Mouse (Mus musculus): Measurements from ENCODE around the gene St3gal2. TPM values are rescaled to one million over a fixed set of nuclear protein-coding genes. Genes with fewer than 3 reads are reported as not detected.
"Not testable (repeated sequence)": the region's sequence is repeated elsewhere in the genome, so short reads cannot be mapped to it uniquely, and the experiment has no call there.

St3gal2 gene
- polyA plus RNA-seq, 1 experiment from 2014 or later, result 34.5 TPM

DNA sequence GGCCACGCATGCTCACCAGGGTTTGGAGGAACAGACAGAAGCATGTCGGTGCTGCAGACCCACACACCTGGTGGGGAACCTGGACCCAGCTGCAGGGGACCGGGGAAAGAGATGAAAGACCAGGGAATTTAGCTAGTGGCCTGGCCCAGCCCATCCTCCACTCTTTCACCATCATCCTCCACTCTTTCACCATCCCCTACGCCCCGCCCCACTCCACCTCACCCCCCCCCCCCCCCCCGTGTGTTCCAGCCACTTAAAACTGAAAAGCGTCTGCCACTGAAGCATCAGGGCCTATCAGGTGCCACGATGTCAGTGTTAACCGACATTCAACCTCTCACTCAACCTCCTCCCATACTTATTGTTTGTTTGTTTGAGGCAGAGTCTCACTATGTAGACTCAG lies 24.5 kb upstream of the St3gal2 start:
- 82% methylated on average over 9 of the region's 9 CpGs for WGBS

GRCm38 (mm10) chr8:110895812-110896211 lies 23.9 kb upstream of the St3gal2 start:
- no peak overlapping the region for H3K4me3 ChIP-seq
- no peak overlapping the region for H3K27ac ChIP-seq (replicated peaks)
- no peaks in the 10 kb centered on the region for H3K9me3 ChIP-seq
- peaks cover 64% of the 10 kb centered on the region for H3K36me3 ChIP-seq (replicated peaks)
- H3K27me3 ChIP-seq (replicated peaks; ENCODE audit: low read depth, poor library complexity, severe bottlenecking), result no peaks in the 10 kb centered on the region
- 95% methylated on average over 13 of the region's 13 CpGs for WGBS
- no peaks in the 10 kb centered on the region for H3K4me1 ChIP-seq
- DNase-seq (ENCODE audit: low spot score), result no peak

More for the DNA sequence above, 24.5 kb upstream of the St3gal2 start:
- Histone ChIP-seq H3K27me3 (replicated peaks; ENCODE audit: low read depth, poor library complexity, severe bottlenecking) (no peaks in the 10 kb centered on the region), H3K4me3 (no peak overlapping the region), H3K27ac (replicated peaks) (no peak overlapping the region), H3K9me3 (no peaks in the 10 kb centered on the region), H3K36me3 (replicated peaks) (peaks cover 69% of the 10 kb centered on the region), H3K4me1 (peaks cover under 1% of the 10 kb centered on the region; the same call in 1 of the 2 replicates)
- DNase-seq (ENCODE audit: low spot score), result no peak

GRCm38 (mm10) chr8:110897495-110897894 lies 22.2 kb upstream of the St3gal2 start:
- Histone ChIP-seq H3K36me3 (replicated peaks) (peaks cover 51% of the 10 kb centered on the region), H3K9me3 (no peaks in the 10 kb centered on the region), H3K4me1 (peaks cover 9% of the 10 kb centered on the region; the same call in 1 of the 2 replicates), H3K27me3 (replicated peaks; ENCODE audit: low read depth, poor library complexity, severe bottlenecking) (no peaks in the 10 kb centered on the region), H3K4me3 (no peak overlapping the region), H3K27ac (replicated peaks) (no peak overlapping the region)
- no peak for DNase-seq (ENCODE audit: low spot score)
- WGBS, result 94% methylated on average over 6 of the region's 6 CpGs

DNA sequence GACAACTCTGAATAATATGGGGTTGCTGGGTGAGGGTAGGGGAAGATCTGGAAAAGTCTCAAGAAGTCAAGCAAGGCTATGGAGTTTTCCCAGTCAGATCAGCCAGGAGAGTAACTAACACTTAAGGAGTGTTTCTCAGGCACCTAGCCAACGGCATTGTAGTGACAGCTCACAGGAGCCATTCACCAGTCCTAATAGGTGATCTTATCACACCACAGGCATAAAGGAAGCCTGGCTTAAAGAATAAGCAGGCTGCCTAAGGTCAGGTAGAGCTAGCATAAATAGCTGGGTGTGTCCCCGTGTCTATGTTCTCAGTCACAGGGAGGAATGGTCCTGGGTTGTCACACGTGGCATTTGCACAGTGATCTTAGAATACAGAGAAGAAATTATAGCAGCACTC lies 18.7 kb upstream of the St3gal2 start:
- Histone ChIP-seq H3K9me3 (no peaks in the 10 kb centered on the region), H3K27ac (replicated peaks) (no peak overlapping the region), H3K4me3 (no peak overlapping the region), H3K36me3 (replicated peaks) (peaks cover 25% of the 10 kb centered on the region), H3K27me3 (replicated peaks; ENCODE audit: low read depth, poor library complexity, severe bottlenecking) (no peaks in the 10 kb centered on the region), H3K4me1 (peaks cover 9% of the 10 kb centered on the region; the same call in 1 of the 2 replicates)
- WGBS, result 79% methylated on average over 3 of the region's 3 CpGs
- DNase-seq (ENCODE audit: low spot score), result no peak

DNA sequence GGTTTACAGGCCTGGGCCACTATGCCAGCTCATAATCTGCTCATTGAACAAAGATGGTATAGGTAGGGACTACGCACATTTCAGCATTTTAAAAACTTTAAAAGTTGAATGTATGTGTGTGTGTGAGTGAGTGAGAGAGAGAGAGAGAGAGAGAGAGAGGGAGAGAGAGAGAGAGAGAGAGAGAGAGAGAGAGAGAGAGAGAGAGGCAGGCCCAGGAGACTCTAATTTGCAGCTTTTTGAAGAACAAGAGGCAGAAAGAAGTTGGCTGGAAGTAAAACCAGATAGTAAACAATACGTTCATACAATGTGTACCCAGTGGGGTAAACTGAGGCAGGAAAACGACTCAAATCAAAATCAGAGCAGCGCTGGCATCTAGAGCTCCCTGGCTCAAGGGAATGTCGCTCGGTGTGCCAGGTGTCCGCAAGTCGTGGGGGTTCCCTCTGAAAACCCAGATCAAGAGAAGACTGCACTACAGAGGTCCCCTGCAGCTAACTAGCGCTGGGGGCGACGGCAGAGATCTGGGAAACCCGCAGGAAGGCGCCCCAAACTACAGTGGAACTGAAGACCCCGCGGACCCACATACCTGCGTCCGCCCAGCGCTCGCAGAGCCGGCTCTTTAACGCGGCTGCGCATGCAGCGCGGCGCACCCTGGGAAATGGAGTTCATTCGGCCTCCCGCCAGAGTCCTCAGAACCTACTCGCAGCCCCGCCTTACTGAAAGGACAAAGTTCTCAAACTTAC lies 17.7 kb upstream of the St3gal2 start, which contains the start of gene Fuk:
Fuk (minus strand) TSS at position 650 of the 740 bp plus-strand sequence.
- peak; percentile 85 for DNase-seq (ENCODE audit: low spot score)
- 3% methylated on average over 30 of the region's 30 CpGs for WGBS
- H3K9me3 ChIP-seq, result no peaks in the 10 kb centered on the region
- H3K4me1 ChIP-seq, result peaks cover 9% of the 10 kb centered on the region; the same call in 1 of the 2 replicates
- H3K27ac ChIP-seq (replicated peaks), result peak within 1 kb of the TSS; percentile 80
- H3K36me3 ChIP-seq (replicated peaks), result peaks cover 25% of the 10 kb centered on the region
- no peaks in the 10 kb centered on the region for H3K27me3 ChIP-seq (replicated peaks; ENCODE audit: low read depth, poor library complexity, severe bottlenecking)
- peak within 1 kb of the TSS; percentile 68 for H3K4me3 ChIP-seq

DNA sequence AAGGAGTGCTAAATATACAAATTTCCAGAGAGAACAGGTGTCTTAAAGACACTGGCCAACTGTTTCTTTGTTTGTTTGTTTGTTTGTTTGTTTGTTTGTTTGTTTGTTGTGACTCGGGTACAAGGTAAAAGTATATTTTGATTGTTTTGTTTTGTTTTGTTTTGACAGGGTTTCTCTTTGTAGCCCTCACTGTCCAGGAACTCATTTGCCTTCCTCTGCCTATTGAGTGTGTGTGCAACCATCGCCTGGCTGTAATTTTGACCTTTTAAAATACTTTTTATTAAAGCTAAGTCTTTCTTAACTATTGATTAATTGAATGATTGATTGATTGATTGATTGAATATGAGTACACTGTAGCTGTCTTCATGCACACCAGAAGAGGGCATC lies 17.1 kb upstream of the St3gal2 start:
- H3K4me1 ChIP-seq, result peaks cover 9% of the 10 kb centered on the region; the same call in 1 of the 2 replicates
- peaks cover 22% of the 10 kb centered on the region for H3K36me3 ChIP-seq (replicated peaks)
- H3K9me3 ChIP-seq, result no peaks in the 10 kb centered on the region
- H3K27me3 ChIP-seq (replicated peaks; ENCODE audit: low read depth, poor library complexity, severe bottlenecking), result no peaks in the 10 kb centered on the region
- WGBS, result 63% methylated on average over 2 of the region's 2 CpGs
- no peak for DNase-seq (ENCODE audit: low spot score)
- peak overlapping the region; percentile 68 for H3K4me3 ChIP-seq
- no peak overlapping the region for H3K27ac ChIP-seq (replicated peaks)

- WGBS, result 88% methylated on average over 6 of the region's 6 CpGs
These were observed 14.3 kb upstream of the St3gal2 start for GRCm38 (mm10) chr8:110905404-110905803.

DNA sequence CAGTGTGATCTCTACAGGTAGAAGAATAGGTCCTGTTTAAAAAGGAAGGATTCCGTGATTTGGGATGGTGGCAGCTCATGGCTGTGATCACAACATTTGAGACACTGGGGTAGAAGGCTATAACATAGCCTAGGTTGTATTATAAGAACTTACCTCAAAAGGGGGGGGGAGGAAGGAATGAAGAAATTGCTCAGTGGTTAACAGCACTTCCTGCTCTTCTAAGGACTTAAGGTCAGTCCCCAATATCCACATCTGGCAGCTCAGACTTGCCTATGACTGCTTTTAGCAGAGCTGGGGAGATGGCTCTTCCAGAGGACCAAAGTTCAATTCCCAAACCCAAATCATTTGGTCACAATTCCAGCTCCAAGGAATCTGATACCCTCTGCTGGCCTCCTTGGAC lies 13.0 kb upstream of the St3gal2 start:
- H3K27me3 ChIP-seq (replicated peaks; ENCODE audit: low read depth, poor library complexity, severe bottlenecking), result no peaks in the 10 kb centered on the region
- DNase-seq (ENCODE audit: low spot score), result no peak
- no peaks in the 10 kb centered on the region for H3K36me3 ChIP-seq (replicated peaks)
- no peak overlapping the region for H3K4me3 ChIP-seq
- H3K4me1 ChIP-seq, result peaks cover 3% of the 10 kb centered on the region; the same call in 1 of the 2 replicates
- 92% methylated on average over 1 of the region's 1 CpGs for WGBS
- no peak overlapping the region for H3K27ac ChIP-seq (replicated peaks)
- no peaks in the 10 kb centered on the region for H3K9me3 ChIP-seq

More at GRCm38 (mm10) chr8:110905404-110905803, 14.3 kb upstream of the St3gal2 start:
- Histone ChIP-seq H3K4me1 (peaks cover 9% of the 10 kb centered on the region; the same call in 1 of the 2 replicates), H3K27me3 (replicated peaks; ENCODE audit: low read depth, poor library complexity, severe bottlenecking) (no peaks in the 10 kb centered on the region), H3K4me3 (no peak overlapping the region), H3K27ac (replicated peaks) (no peak overlapping the region), H3K9me3 (no peaks in the 10 kb centered on the region), H3K36me3 (replicated peaks) (no peaks in the 10 kb centered on the region)
- no peak for DNase-seq (ENCODE audit: low spot score)

GRCm38 (mm10) chr8:110909850-110910249 lies 9.9 kb upstream of the St3gal2 start:
- H3K9me3 ChIP-seq; H3K4me1 ChIP-seq; DNase-seq (ENCODE audit: low spot score); H3K27ac ChIP-seq (replicated peaks); H3K36me3 ChIP-seq (replicated peaks); H3K27me3 ChIP-seq (replicated peaks; ENCODE audit: low read depth, poor library complexity, severe bottlenecking); H3K4me3 ChIP-seq: not testable (repeated sequence)

GRCm38 (mm10) chr8:110911576-110912570 lies 7.8 kb upstream of the St3gal2 start:
- no peak overlapping the region for H3K27ac ChIP-seq (replicated peaks)
- H3K4me3 ChIP-seq, result no peak overlapping the region
- 87% methylated on average over 15 of the region's 15 CpGs for WGBS
- no peaks in the 10 kb centered on the region for H3K36me3 ChIP-seq (replicated peaks)
- H3K4me1 ChIP-seq, result no peaks in the 10 kb centered on the region
- H3K9me3 ChIP-seq, result no peaks in the 10 kb centered on the region
- no peak for DNase-seq (ENCODE audit: low spot score)
- no peaks in the 10 kb centered on the region for H3K27me3 ChIP-seq (replicated peaks; ENCODE audit: low read depth, poor library complexity, severe bottlenecking)

- H3K27ac ChIP-seq (replicated peaks), result no peak overlapping the region
- peaks cover under 1% of the 10 kb centered on the region for H3K36me3 ChIP-seq (replicated peaks)
- no peaks in the 10 kb centered on the region for H3K27me3 ChIP-seq (replicated peaks; ENCODE audit: low read depth, poor library complexity, severe bottlenecking)
- WGBS, result 78% methylated on average over 2 of the region's 2 CpGs
- H3K9me3 ChIP-seq, result no peaks in the 10 kb centered on the region
- H3K4me1 ChIP-seq, result peaks cover 37% of the 10 kb centered on the region
- DNase-seq (ENCODE audit: low spot score), result no peak
- no peak overlapping the region for H3K4me3 ChIP-seq
These were observed 2.3 kb upstream of the St3gal2 start for GRCm38 (mm10) chr8:110917415-110917814.

DNA sequence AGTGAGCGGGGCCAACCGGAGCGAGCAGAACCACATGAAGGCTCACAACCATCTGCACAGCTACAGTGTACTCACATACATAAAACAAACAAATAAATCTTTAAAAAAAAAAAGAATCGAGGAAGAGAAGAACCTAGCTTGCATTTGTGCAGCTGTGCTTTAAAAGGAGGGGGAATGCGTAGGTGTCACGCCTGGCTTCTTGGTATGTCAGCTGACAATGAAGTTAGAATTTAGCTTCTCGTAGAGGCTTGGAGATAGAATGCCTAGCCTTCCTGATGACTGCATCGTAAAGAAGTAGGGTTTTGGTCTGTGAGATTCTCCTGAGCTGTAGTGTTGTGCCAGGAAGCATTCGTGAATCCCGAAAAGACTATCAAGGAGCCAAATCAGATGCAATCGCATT lies 1.7 kb upstream of the St3gal2 start:
- H3K4me3 ChIP-seq, result no peak overlapping the region
- 90% methylated on average over 11 of the region's 11 CpGs for WGBS
- H3K4me1 ChIP-seq, result peaks cover 40% of the 10 kb centered on the region
- no peaks in the 10 kb centered on the region for H3K27me3 ChIP-seq (replicated peaks; ENCODE audit: low read depth, poor library complexity, severe bottlenecking)
- peaks cover 7% of the 10 kb centered on the region for H3K36me3 ChIP-seq (replicated peaks)
- no peaks in the 10 kb centered on the region for H3K9me3 ChIP-seq
- no peak for DNase-seq (ENCODE audit: low spot score)
- no peak overlapping the region for H3K27ac ChIP-seq (replicated peaks)
